Mouse (Mus musculus): ENCODE results near the gene Gm20696. TPM values are rescaled to one million over a fixed set of nuclear protein-coding genes. Genes with fewer than 3 reads are reported as not detected.

Gm20696 gene
- polyA plus RNA-seq, 1 experiment: not detected

DNA sequence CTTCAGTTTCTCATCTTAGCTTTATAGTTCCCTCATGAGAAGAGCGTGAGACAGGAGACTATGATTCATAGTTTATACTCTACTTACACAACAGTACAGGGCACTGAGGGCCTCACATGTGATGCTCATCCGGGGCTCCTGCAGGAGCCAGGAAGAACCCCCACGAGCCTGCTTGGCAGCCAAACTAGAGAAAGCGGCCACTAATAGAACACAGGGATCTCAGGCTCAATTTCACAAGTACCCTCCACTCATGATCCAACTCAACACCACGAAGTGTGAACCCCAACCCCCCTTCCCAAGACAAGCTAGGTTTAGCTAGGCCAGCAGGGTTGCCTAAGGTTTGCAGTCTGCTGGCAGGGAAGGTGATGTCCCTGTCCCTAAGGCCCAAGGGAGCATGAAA lies 223.1 kb downstream of the Gm20696 start:
- Histone ChIP-seq H3K9me3 (peaks cover 4% of the 10 kb centered on the region; the same call in 1 of the 2 replicates), H3K4me3 (replicated peaks) (no peak overlapping the region), H3K27me3 (replicated peaks) (no peaks in the 10 kb centered on the region), H3K4me1 (peaks cover 56% of the 10 kb centered on the region), H3K36me3 (replicated peaks; ENCODE audit: low read length) (peaks cover 14% of the 10 kb centered on the region)
- TF ChIP-seq GATA1 (IDR thresholded peaks at IDR 0.05; ENCODE audit: borderline replicate concordance, low read length): no peak

DNA sequence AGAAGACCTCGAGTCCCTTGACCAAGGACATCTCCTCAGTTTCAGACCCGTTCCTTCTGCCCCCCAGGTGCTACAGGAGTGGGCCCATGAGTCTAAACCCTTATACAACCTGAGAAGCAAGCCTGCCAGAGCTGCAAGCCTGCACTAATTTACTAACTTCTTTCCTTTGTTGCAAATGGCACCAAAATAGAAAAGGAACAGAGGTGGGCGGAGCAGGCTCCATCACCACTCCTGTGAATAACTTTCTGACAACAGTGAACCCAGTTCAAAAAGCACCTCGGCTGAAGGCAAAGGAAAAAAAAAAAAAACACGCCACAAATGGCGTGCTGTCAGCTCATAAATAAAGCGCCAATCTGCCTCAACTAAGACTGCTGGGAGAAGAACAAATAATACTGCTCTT lies 225.5 kb downstream of the Gm20696 start:
- TF ChIP-seq FLI1 (IDR thresholded peaks at IDR 0.05; ENCODE audit: low read length): no peak
- TF ChIP-seq GATA1 (IDR thresholded peaks at IDR 0.05; ENCODE audit: borderline replicate concordance, low read length): no peak
- Histone ChIP-seq H3K4me3 (replicated peaks) (no peak overlapping the region), H3K9me3 (no peaks in the 10 kb centered on the region), H3K36me3 (replicated peaks; ENCODE audit: low read length) (peaks cover 3% of the 10 kb centered on the region), H3K27me3 (replicated peaks) (no peaks in the 10 kb centered on the region), H3K4me1 (peaks cover 55% of the 10 kb centered on the region)

GRCm38 (mm10) chr6:99440606-99441005 lies 226.0 kb downstream of the Gm20696 start:
- Histone ChIP-seq H3K36me3 (replicated peaks; ENCODE audit: low read length) (peaks cover 3% of the 10 kb centered on the region), H3K4me1 (peaks cover 54% of the 10 kb centered on the region), H3K9me3 (no peaks in the 10 kb centered on the region), H3K4me3 (replicated peaks) (no peak overlapping the region), H3K27me3 (replicated peaks) (no peaks in the 10 kb centered on the region)
- TF ChIP-seq FLI1 (IDR thresholded peaks at IDR 0.05; ENCODE audit: low read length) (no peak), GATA1 (IDR thresholded peaks at IDR 0.05; ENCODE audit: borderline replicate concordance, low read length) (no peak)

- peaks cover 4% of the 10 kb centered on the region for H3K36me3 ChIP-seq (replicated peaks; ENCODE audit: low read length)
- no peaks in the 10 kb centered on the region for H3K9me3 ChIP-seq
- H3K4me3 ChIP-seq (replicated peaks): no peak overlapping the region
- TF ChIP-seq FLI1 (IDR thresholded peaks at IDR 0.05; ENCODE audit: low read length): no peak
- no peak for TF ChIP-seq GATA1 (IDR thresholded peaks at IDR 0.05; ENCODE audit: borderline replicate concordance, low read length)
- no peaks in the 10 kb centered on the region for H3K27me3 ChIP-seq (replicated peaks)
- H3K4me1 ChIP-seq: peaks cover 54% of the 10 kb centered on the region
Observed at GRCm38 (mm10) chr6:99439878-99440361, 226.7 kb downstream of the Gm20696 start.

- peaks cover 54% of the 10 kb centered on the region for H3K4me1 ChIP-seq
Observed at GRCm38 (mm10) chr6:99439214-99439877, 227.3 kb downstream of the Gm20696 start.

GRCm38 (mm10) chr6:99436371-99436770 lies 230.2 kb downstream of the Gm20696 start:
- TF ChIP-seq GATA1 (IDR thresholded peaks at IDR 0.05; ENCODE audit: borderline replicate concordance, low read length): no peak
- no peak for TF ChIP-seq FLI1 (IDR thresholded peaks at IDR 0.05; ENCODE audit: low read length)
- Histone ChIP-seq H3K4me3 (replicated peaks) (no peak overlapping the region), H3K36me3 (replicated peaks; ENCODE audit: low read length) (peaks cover 25% of the 10 kb centered on the region), H3K4me1 (peaks cover 64% of the 10 kb centered on the region), H3K27me3 (replicated peaks) (no peaks in the 10 kb centered on the region), H3K9me3 (no peaks in the 10 kb centered on the region)

More at GRCm38 (mm10) chr6:99439214-99439877, 227.3 kb downstream of the Gm20696 start:
- H3K9me3 ChIP-seq: no peaks in the 10 kb centered on the region
- no peak overlapping the region for H3K4me3 ChIP-seq (replicated peaks)
- TF ChIP-seq FLI1 (IDR thresholded peaks at IDR 0.05; ENCODE audit: low read length): no peak
- TF ChIP-seq GATA1 (IDR thresholded peaks at IDR 0.05; ENCODE audit: borderline replicate concordance, low read length): no peak
- peaks cover 10% of the 10 kb centered on the region for H3K36me3 ChIP-seq (replicated peaks; ENCODE audit: low read length)
- no peaks in the 10 kb centered on the region for H3K27me3 ChIP-seq (replicated peaks)

- Histone ChIP-seq H3K27me3 (replicated peaks) (no peaks in the 10 kb centered on the region), H3K4me3 (replicated peaks) (no peak overlapping the region), H3K4me1 (peaks cover 57% of the 10 kb centered on the region), H3K36me3 (replicated peaks; ENCODE audit: low read length) (peaks cover 25% of the 10 kb centered on the region), H3K9me3 (no peaks in the 10 kb centered on the region)
- no peak for TF ChIP-seq GATA1 (IDR thresholded peaks at IDR 0.05; ENCODE audit: borderline replicate concordance, low read length)
- TF ChIP-seq FLI1 (IDR thresholded peaks at IDR 0.05; ENCODE audit: low read length): no peak
Observed at GRCm38 (mm10) chr6:99435140-99435539, 231.5 kb downstream of the Gm20696 start.

- Histone ChIP-seq H3K9me3 (no peaks in the 10 kb centered on the region), H3K27me3 (replicated peaks) (no peaks in the 10 kb centered on the region), H3K4me3 (replicated peaks) (no peak overlapping the region), H3K4me1 (peaks cover 39% of the 10 kb centered on the region), H3K36me3 (replicated peaks; ENCODE audit: low read length) (peaks cover 36% of the 10 kb centered on the region)
- TF ChIP-seq GATA1 (IDR thresholded peaks at IDR 0.05; ENCODE audit: borderline replicate concordance, low read length) (no peak), FLI1 (IDR thresholded peaks at IDR 0.05; ENCODE audit: low read length) (no peak)
Observed at GRCm38 (mm10) chr6:99433006-99433405, 233.6 kb downstream of the Gm20696 start.

- no peaks in the 10 kb centered on the region for H3K27me3 ChIP-seq (replicated peaks)
- TF ChIP-seq GATA1 (IDR thresholded peaks at IDR 0.05; ENCODE audit: borderline replicate concordance, low read length): no peak
- no peak for TF ChIP-seq FLI1 (IDR thresholded peaks at IDR 0.05; ENCODE audit: low read length)
- peaks cover 29% of the 10 kb centered on the region for H3K4me1 ChIP-seq
- peaks cover 42% of the 10 kb centered on the region for H3K36me3 ChIP-seq (replicated peaks; ENCODE audit: low read length)
- H3K4me3 ChIP-seq (replicated peaks): peak overlapping the region; percentile 78
- no peaks in the 10 kb centered on the region for H3K9me3 ChIP-seq
Observed at GRCm38 (mm10) chr6:99431941-99432340, 234.7 kb downstream of the Gm20696 start.

DNA sequence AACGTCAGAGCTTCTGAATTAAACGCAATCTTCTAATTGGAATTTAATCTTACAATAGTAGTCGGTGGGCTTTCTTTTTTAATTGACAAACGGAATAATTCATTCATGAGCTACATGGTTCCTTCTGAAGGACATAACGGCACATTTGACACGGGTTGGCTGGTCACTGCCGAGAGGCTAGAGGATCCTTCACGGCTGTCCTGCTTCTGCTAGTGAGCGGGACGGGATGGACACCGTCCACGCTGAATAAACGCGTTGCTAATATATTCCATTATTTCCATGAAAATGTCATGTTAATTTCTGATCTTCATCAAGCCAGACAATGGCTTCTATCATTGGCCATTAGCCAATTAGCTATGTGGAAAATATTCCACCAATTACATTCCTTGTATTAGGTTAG lies 236.0 kb downstream of the Gm20696 start:
- H3K4me1 ChIP-seq: peaks cover 24% of the 10 kb centered on the region
- no peak overlapping the region for H3K4me3 ChIP-seq (replicated peaks)
- no peaks in the 10 kb centered on the region for H3K9me3 ChIP-seq
- no peak for TF ChIP-seq GATA1 (IDR thresholded peaks at IDR 0.05; ENCODE audit: borderline replicate concordance, low read length)
- TF ChIP-seq FLI1 (IDR thresholded peaks at IDR 0.05; ENCODE audit: low read length): no peak
- no peaks in the 10 kb centered on the region for H3K27me3 ChIP-seq (replicated peaks)
- peaks cover 42% of the 10 kb centered on the region for H3K36me3 ChIP-seq (replicated peaks; ENCODE audit: low read length)
